Mouse (Mus musculus): ENCODE results near the gene Ear10. TPM values are rescaled to one million over a fixed set of nuclear protein-coding genes. Genes with fewer than 3 reads are reported as not detected.
"Not testable (repeated sequence)": the region's sequence is repeated elsewhere in the genome, so short reads cannot be mapped to it uniquely, and the experiment has no call there.

Ear10 gene
- polyA plus RNA-seq, 1 experiment from 2014 or later: not detected

DNA sequence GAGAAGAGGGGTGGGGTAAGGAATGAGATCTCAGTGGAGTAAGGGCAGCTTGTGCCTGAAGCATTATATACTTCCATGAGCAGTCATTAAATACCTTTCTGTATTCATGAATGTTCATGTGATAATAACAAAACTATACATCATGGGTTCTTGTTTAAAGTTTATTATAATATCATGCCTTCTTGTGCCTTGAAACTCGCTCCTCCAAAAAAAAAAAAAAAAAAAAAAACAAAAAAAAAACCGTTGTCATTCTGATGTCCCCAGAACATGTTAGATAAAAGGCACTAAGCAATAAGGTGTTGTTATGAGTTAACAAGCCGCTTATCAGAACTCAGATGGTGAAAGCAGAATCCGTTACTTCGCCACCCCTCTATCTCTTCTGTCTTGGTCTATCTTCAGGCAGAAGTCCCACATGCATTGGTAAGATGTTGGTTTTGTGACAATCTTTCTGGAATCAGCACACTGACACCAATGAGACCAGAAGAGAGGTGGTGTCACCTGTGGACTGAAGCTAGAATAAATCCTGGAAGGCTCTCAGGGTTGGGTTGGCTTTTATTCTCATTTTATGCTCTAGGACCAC is 43.3 kb downstream of the Ear10 start:
- DNase-seq (ENCODE audit: low spot score); H3K4me3 ChIP-seq; H3K36me3 ChIP-seq; H3K4me1 ChIP-seq; H3K27ac ChIP-seq (replicated peaks); H3K9me3 ChIP-seq (replicated peaks); H3K27me3 ChIP-seq (ENCODE audit: low read depth, poor library complexity, severe bottlenecking): not testable (repeated sequence)
- WGBS: 84% methylated on average over 5 of the region's 5 CpGs

DNA sequence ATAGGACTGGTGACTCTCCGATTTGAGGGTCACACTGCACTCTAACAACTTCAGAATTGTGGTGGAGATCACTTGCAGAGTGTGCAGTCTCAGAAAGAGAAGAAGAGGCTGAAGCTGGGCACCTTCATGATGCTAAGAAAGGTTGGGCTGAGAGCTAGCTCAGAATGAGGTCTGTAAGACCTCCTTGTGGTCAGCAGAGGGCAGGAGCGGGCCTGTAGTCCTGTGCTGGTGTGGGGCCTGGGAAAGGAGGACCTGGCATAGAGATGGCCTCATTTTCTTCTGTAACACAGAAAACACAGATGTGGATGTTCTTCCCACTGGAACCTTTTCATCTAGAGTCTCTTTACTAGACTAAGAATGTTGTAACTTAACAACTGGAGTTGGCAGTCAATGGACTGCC is 45.6 kb downstream of the Ear10 start:
- H3K4me1 ChIP-seq; H3K27ac ChIP-seq (replicated peaks); H3K4me3 ChIP-seq; H3K27me3 ChIP-seq (ENCODE audit: low read depth, poor library complexity, severe bottlenecking); H3K9me3 ChIP-seq (replicated peaks); H3K36me3 ChIP-seq; DNase-seq (ENCODE audit: low spot score): not testable (repeated sequence)
- 48% methylated on average over 1 of the region's 2 CpGs for WGBS

DNA sequence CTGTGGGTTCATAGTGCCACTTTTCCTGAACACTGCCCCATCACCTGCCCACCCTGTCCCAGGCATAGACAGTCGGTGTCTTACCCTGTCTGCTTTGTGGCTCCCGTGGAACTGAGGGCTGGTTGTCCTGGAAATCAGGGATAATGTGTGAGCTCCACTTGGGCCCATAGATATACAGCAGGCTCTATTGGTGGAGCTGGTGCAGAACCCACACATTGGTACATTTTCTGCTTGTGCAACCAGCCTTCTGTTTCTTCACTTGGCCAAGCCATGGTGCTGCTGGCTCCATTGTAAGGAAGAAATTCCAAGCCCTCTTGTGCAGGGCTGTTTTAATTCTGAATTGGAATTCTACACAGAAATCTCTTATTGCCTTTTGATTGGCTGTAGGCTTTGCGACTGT is 47.9 kb downstream of the Ear10 start, which contains the start of gene Ear1:
Ear1 (minus strand) TSS at position 101 of the 400 bp plus-strand sequence.
- H3K36me3 ChIP-seq; H3K4me1 ChIP-seq; H3K9me3 ChIP-seq (replicated peaks); H3K27me3 ChIP-seq (ENCODE audit: low read depth, poor library complexity, severe bottlenecking); H3K27ac ChIP-seq (replicated peaks); H3K4me3 ChIP-seq; DNase-seq (ENCODE audit: low spot score): not testable (repeated sequence)
- WGBS: 85% methylated on average over 3 of the region's 3 CpGs

DNA sequence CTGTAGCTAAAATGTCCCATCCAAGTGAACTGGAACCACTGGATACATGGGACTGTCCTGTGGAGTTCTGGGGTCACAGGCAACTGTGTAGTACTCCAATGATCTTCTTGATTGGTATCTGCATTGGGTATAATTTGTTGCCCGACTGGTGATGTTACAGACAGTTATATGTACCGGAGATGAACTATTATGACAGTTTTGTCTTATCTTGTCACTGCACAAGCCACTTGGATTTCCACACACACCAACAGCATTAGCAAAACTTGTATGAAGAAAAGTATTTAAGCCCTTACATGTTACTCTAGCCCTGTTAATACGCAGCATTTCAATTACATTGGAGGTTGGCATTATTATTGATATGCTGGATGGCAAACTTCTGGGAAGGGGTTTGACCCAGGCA is 48.5 kb downstream of the Ear10 start:
- not testable (repeated sequence) for H3K4me1 ChIP-seq; H3K36me3 ChIP-seq; H3K9me3 ChIP-seq (replicated peaks); H3K27ac ChIP-seq (replicated peaks); DNase-seq (ENCODE audit: low spot score); H3K4me3 ChIP-seq; H3K27me3 ChIP-seq (ENCODE audit: low read depth, poor library complexity, severe bottlenecking)
- 92% methylated on average over 3 of the region's 3 CpGs for WGBS

Other genes starting within 250 kb of the Ear10 start
- gene Gm8165, start 246.4 kb downstream of the Ear10 start, polyA plus RNA-seq (2016; fragmentation: Nextera tagmentation; extraction: Ambion mirVana): not detected in 2 replicates
- gene Gm7324, start 225.7 kb downstream of the Ear10 start, polyA plus RNA-seq (2016; fragmentation: Nextera tagmentation; extraction: Ambion mirVana): 1.1 and 1.8 TPM in 2 replicates
- gene Gm16506, start 196.1 kb downstream of the Ear10 start, polyA plus RNA-seq (2016; fragmentation: Nextera tagmentation; extraction: Ambion mirVana): not detected in 2 replicates
- not detected in 2 replicates for gene Gm6526, start 175.7 kb downstream of the Ear10 start, polyA plus RNA-seq (2016; fragmentation: Nextera tagmentation; extraction: Ambion mirVana)
- not detected in 2 replicates for gene Gm8180, start 138.8 kb downstream of the Ear10 start, polyA plus RNA-seq (2016; fragmentation: Nextera tagmentation; extraction: Ambion mirVana)
- not detected in 2 replicates for gene Ear1, start 48.0 kb downstream of the Ear10 start, polyA plus RNA-seq (2016; fragmentation: Nextera tagmentation; extraction: Ambion mirVana)
- gene Gm8113, start 1.8 kb upstream of the Ear10 start, polyA plus RNA-seq (2016; fragmentation: Nextera tagmentation; extraction: Ambion mirVana): 4.0 and 4.1 TPM in 2 replicates
- not detected in 2 replicates for gene Ang5, start 33.5 kb upstream of the Ear10 start, polyA plus RNA-seq (2016; fragmentation: Nextera tagmentation; extraction: Ambion mirVana)
- not detected in 2 replicates for gene Ang6, start 78.7 kb upstream of the Ear10 start, polyA plus RNA-seq (2016; fragmentation: Nextera tagmentation; extraction: Ambion mirVana)
- gene Ear2, start 179.1 kb upstream of the Ear10 start, polyA plus RNA-seq (2016; fragmentation: Nextera tagmentation; extraction: Ambion mirVana): not detected in 2 replicates
- gene Gm3327, start 200.3 kb upstream of the Ear10 start, polyA plus RNA-seq (2016; fragmentation: Nextera tagmentation; extraction: Ambion mirVana): not detected in 2 replicates

All from midbrain, embryonic 10.5 days (tissue).